Mouse (Mus musculus): ENCODE measurements around the gene Olig1. TPM values are rescaled to one million over a fixed set of nuclear protein-coding genes. Genes with fewer than 3 reads are reported as not detected.

Gene Olig1
- polyA plus RNA-seq, 1 experiment from 2014 or later, result 0.08 TPM

DNA sequence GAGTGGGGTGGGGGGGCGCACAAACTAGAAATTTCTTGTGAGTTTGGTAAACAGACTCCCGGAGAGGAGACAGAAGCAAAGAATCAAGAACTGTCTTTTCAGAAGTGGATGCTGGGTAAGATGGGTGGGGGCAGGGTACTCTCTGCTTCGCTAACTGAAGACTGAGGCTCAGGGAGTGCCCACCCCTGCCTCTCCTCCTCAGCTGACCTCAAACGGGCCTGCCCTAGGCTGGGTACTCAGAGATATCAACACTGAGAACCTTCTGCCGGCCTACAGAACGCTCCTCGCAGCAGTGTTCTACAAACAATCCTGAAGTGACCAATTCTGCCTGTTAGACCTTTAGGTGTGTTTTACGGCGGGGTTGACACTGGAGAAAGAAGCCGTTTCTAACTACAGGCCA lies 50.6 kb downstream of the Olig1 start:
- WGBS, result 49% methylated on average over 10 of the region's 10 CpGs
- H3K4me2 ChIP-seq (ENCODE audit: low read depth, low read length), result no peak overlapping the region
- no peaks in the 10 kb centered on the region for H3K9me3 ChIP-seq (replicated peaks; ENCODE audit: control insufficient read depth, low read length)
- H3K36me3 ChIP-seq (ENCODE audit: control insufficient read depth, insufficient read depth, low read length), result no peaks in the 10 kb centered on the region
- H3K4me1 ChIP-seq (ENCODE audit: control insufficient read depth, insufficient read depth, low read length), result no peaks in the 10 kb centered on the region
- no peak for ATAC-seq (ENCODE audit: insufficient read depth, low FRiP score)
- no peak overlapping the region for H3K27ac ChIP-seq (ENCODE audit: low read length)
- H3K27me3 ChIP-seq (ENCODE audit: control insufficient read depth, insufficient read depth, low read length), result no peaks in the 10 kb centered on the region
- H3K4me3 ChIP-seq (replicated peaks; ENCODE audit: low read length), result no peak overlapping the region
- H3K9ac ChIP-seq (ENCODE audit: low read length), result no peak overlapping the region

DNA sequence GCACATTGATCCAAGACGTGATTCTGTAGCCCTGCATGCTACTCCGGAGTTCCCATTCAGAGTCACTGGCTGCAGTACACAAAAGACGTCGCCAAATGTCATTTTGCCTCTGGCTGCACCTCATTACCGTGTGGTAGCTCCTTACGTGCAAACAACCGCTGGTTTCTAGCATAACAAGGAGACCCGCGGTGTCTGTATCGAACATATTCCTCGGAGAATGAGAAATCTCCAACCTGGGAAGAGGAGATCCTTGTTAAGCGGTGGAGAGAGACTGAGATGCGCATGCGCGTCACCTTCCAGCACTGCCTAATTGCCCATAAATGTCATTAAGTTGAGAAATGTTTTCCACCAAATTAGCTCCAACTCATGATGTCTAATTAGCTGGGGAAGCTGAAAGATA lies 51.0 kb downstream of the Olig1 start:
- Histone ChIP-seq H3K27me3 (ENCODE audit: control insufficient read depth, insufficient read depth, low read length) (no peaks in the 10 kb centered on the region), H3K4me3 (replicated peaks; ENCODE audit: low read length) (no peak overlapping the region), H3K9ac (ENCODE audit: low read length) (no peak overlapping the region), H3K36me3 (ENCODE audit: control insufficient read depth, insufficient read depth, low read length) (no peaks in the 10 kb centered on the region), H3K4me2 (ENCODE audit: low read depth, low read length) (no peak overlapping the region), H3K9me3 (replicated peaks; ENCODE audit: control insufficient read depth, low read length) (no peaks in the 10 kb centered on the region), H3K4me1 (ENCODE audit: control insufficient read depth, insufficient read depth, low read length) (no peaks in the 10 kb centered on the region), H3K27ac (ENCODE audit: low read length) (no peak overlapping the region)
- WGBS, result 72% methylated on average over 15 of the region's 15 CpGs
- ATAC-seq (ENCODE audit: insufficient read depth, low FRiP score), result no peak

Other genes starting within 250 kb of the Olig1 start
- 43.3 and 46.5 TPM in 2 replicates for gene Paxbp1, start 225.2 kb upstream of the Olig1 start, polyA plus RNA-seq (2015; fragmentation: Nextera tagmentation; extraction: Ambion mirVana)
- gene 4932438H23Rik, start 174.7 kb upstream of the Olig1 start, polyA plus RNA-seq (2015; fragmentation: Nextera tagmentation; extraction: Ambion mirVana), result 0.13 and 0.27 TPM in 2 replicates
- not detected in 2 replicates for gene Olig2, start 44.3 kb upstream of the Olig1 start, polyA plus RNA-seq (2015; fragmentation: Nextera tagmentation; extraction: Ambion mirVana)
- gene Ifnar2, start 103.0 kb downstream of the Olig1 start, polyA plus RNA-seq (2015; fragmentation: Nextera tagmentation; extraction: Ambion mirVana), result 51.3 and 53.1 TPM in 2 replicates
- gene Gm21970, start 121.9 kb downstream of the Olig1 start, polyA plus RNA-seq (2015; fragmentation: Nextera tagmentation; extraction: Ambion mirVana), result not detected in 2 replicates
- gene Il10rb, start 136.4 kb downstream of the Olig1 start, polyA plus RNA-seq (2015; fragmentation: Nextera tagmentation; extraction: Ambion mirVana), result 52.3 and 58.1 TPM in 2 replicates
- 47.2 and 47.3 TPM in 2 replicates for gene Ifnar1, start 215.5 kb downstream of the Olig1 start, polyA plus RNA-seq (2015; fragmentation: Nextera tagmentation; extraction: Ambion mirVana)

Data from stomach, embryonic 16.5 days (tissue).